Mouse (Mus musculus): ENCODE measurements at regions not wholly inside any gene's neighbourhood (a gene's known extent, or its start where the extent isn't known, plus 50 kb on each side); places are given as distances from the start of the nearest gene placed in this dataset.
"Not testable (repeated sequence)": the region's sequence is repeated elsewhere in the genome, so short reads cannot be mapped to it uniquely, and the experiment has no call there.

DNA sequence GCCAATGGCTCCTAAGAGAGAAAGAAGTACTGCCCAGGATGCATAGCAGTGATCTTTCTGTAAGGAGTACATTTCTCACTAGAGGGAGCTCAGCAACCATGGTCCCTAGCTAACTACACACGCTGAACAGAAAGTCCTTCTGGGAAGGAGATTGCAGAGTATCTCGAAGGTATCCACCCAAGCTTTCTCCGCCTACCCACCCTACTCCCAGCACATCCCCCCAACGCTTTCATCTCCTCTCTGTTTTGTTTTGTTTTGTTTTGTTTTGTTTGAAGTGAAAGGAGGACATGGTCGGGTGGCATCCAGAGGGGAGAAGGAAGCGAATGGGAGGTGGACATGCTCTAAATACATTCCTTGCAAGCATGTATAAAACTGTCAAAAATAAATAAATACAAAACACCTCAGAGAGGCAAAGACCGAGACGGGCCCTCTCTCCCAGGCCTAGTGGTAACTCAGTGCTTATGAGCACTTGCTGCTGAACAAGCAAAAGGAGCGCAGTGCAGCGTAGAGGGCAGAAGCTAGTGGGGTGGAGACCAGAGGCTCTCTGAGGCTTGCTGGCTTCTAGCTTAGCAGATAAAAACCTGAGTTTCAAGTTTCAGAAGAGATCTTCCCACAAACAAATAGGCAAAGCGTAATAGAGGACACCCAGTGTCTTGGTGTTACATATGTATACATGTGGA, 83.9 kb upstream of the Gcfc2 start:
- peak; percentile 64 for TF ChIP-seq CTCF (IDR thresholded peaks at IDR 0.05; ENCODE audit: low read depth)
- DNase-seq: peak; percentile 51

DNA sequence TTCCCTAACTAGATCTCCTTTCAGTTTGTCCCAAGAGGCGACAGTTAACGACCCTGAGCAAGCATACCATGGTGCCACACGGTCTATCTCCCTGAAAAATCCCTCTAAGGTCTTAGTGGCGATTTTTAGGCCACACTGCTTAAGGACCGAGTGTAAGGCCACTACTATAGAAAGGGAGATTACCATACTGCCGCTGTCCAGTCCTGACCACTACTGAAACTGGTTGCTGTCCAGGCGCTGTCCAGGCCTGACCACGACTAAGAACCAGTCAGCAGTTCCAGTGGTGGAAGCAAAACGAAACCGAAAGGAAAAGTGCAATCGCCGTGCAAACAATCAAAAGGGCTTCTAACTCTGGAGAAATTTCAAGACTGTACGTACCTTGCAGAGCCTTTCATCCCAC, 55.3 kb upstream of the Gcfc2 start:
- 90% methylated on average over 13 of the region's 13 CpGs for WGBS
- not testable (repeated sequence) for H3K27ac ChIP-seq (ENCODE audit: low read depth, low read length); H3K4me1 ChIP-seq (ENCODE audit: insufficient read depth); H3K4me3 ChIP-seq (ENCODE audit: low read depth, low read length); H3K9ac ChIP-seq; H3K9me3 ChIP-seq (ENCODE audit: low read length); H3K36me3 ChIP-seq (ENCODE audit: insufficient read depth); DNase-seq; H3K27me3 ChIP-seq (ENCODE audit: insufficient read depth, low read length); ATAC-seq; H3K4me2 ChIP-seq (ENCODE audit: low read depth)

More for the DNA sequence above, 83.9 kb upstream of the Gcfc2 start:
- no peaks in the 10 kb centered on the region for H3K9me3 ChIP-seq (ENCODE audit: low read length)
- 66% methylated on average over 11 of the region's 11 CpGs for WGBS
- H3K4me2 ChIP-seq (ENCODE audit: low read depth): no peak overlapping the region
- no peaks in the 10 kb centered on the region for H3K27me3 ChIP-seq (ENCODE audit: insufficient read depth, low read length)
- H3K4me3 ChIP-seq (ENCODE audit: low read depth, low read length): no peak overlapping the region
- no peaks in the 10 kb centered on the region for H3K4me1 ChIP-seq (ENCODE audit: insufficient read depth)
- no peak overlapping the region for H3K27ac ChIP-seq (ENCODE audit: low read depth, low read length)
- no peaks in the 10 kb centered on the region for H3K36me3 ChIP-seq (ENCODE audit: insufficient read depth)
- no peak overlapping the region for H3K9ac ChIP-seq
- peak; percentile 50 for ATAC-seq

All from forebrain, postnatal 0 days (tissue).